Mouse (Mus musculus): ENCODE measurements around the gene Slc22a20.

- TF ChIP-seq CTCF (IDR thresholded peaks at IDR 0.05; ENCODE audit: low read depth, low read length) (no peak), EP300 (IDR thresholded peaks at IDR 0.05; ENCODE audit: insufficient read depth, low read depth, low read length) (no peak), POLR2A (IDR thresholded peaks at IDR 0.05; ENCODE audit: insufficient read depth, low read length) (no peak)
Observed at GRCm38 (mm10) chr19:5977717-5978116, 8.2 kb downstream of the Slc22a20 start.

Measured in ES-Bruce4 (cell line).